Mouse (Mus musculus) MEL (cell line): Measurements from ENCODE around the gene Chchd10. TPM values are rescaled to one million over a fixed set of nuclear protein-coding genes. Genes with fewer than 3 reads are reported as not detected.

ENCODE experiments used
- DNase-seq: peaks from one replicate; pipeline ENCODE4 v3.0.0; 2011; ENCODE audit warnings: low read depth, low spot score
- H3K27ac ChIP-seq: 2 replicates; pipeline ENCODE4 v1.5.1; 2012; ENCODE audit warnings: low read depth, mild to moderate bottlenecking, control low read depth, low read length, moderate library complexity; ENCODE audit not compliant: control insufficient read depth
- H3K27me3 ChIP-seq, 2 experiments: fragments of 150-350 bp in 1 of 2; sonication (generic) in 1 of 2; 2 replicates each; pipeline ENCODE4 v1.6.1; 2012; ENCODE audit warnings: low read length in 2 of 2, mild to moderate bottlenecking in 2 of 2, improper control_type of control experiment in 1 of 2, moderate library complexity in 1 of 2; ENCODE audit not compliant: insufficient read depth in 2 of 2, control insufficient read depth in 1 of 2
- H3K36me3 ChIP-seq, 2 experiments: 2 replicates each; pipeline ENCODE4 v1.6.1; 2012 to 2014; ENCODE audit warnings: low read length in 2 of 2, improper control_type of control experiment in 1 of 2, inconsistent platforms in 1 of 2, mild to moderate bottlenecking in 1 of 2; ENCODE audit not compliant: insufficient read depth in 2 of 2, control insufficient read depth in 1 of 2
- H3K4me1 ChIP-seq, 2 experiments: fragments of 150-350 bp in 1 of 2; sonication (generic) in 1 of 2; 2 replicates each; pipeline ENCODE4 v1.6.1; 2012; ENCODE audit warnings: low read length in 2 of 2, improper control_type of control experiment in 1 of 2, mild to moderate bottlenecking in 1 of 2; ENCODE audit not compliant: insufficient read depth in 2 of 2, control insufficient read depth in 1 of 2
- H3K4me3 ChIP-seq, 2 experiments: fragments of 150-350 bp in 1 of 2; sonication (generic) in 1 of 2; 2 replicates each; pipeline ENCODE4 v1.5.1; 2012; ENCODE audit warnings: low read depth in 2 of 2, low read length in 2 of 2, mild to moderate bottlenecking in 2 of 2, moderate library complexity in 2 of 2, control low read depth in 1 of 2, improper control_type of control experiment in 1 of 2; ENCODE audit not compliant: control insufficient read depth in 1 of 2, insufficient read depth in 1 of 2
- H3K79me2 ChIP-seq: 2 replicates; pipeline ENCODE4 v1.6.1; 2012; ENCODE audit warnings: mild to moderate bottlenecking, low read length, moderate library complexity; ENCODE audit not compliant: control insufficient read depth, poor library complexity, insufficient read depth
- H3K9ac ChIP-seq: 2 replicates; pipeline ENCODE4 v1.6.1; 2012; ENCODE audit warnings: low read depth, mild to moderate bottlenecking, control low read depth, low read length, moderate library complexity; ENCODE audit not compliant: control insufficient read depth, poor library complexity, severe bottlenecking
- H3K9me3 ChIP-seq: fragments of 150-350 bp; sonication (generic); replicated peaks from 2 replicates; pipeline ENCODE4 v1.6.1; 2012; ENCODE audit warnings: mild to moderate bottlenecking, low read length, improper control_type of control experiment, moderate library complexity; ENCODE audit not compliant: insufficient read depth
- CHD1 ChIP-seq: IDR thresholded peaks from 2 replicates; pipeline ENCODE4 v1.6.1; 2012; ENCODE audit warnings: low read depth, mild to moderate bottlenecking, inconsistent platforms, low read length, improper control_type of control experiment
- CHD2 ChIP-seq: IDR thresholded peaks from 2 replicates; pipeline ENCODE4 v1.6.1; 2011; ENCODE audit warnings: low read length, improper control_type of control experiment
- E2F4 ChIP-seq: IDR thresholded peaks from 2 replicates; pipeline ENCODE4 v1.6.1; 2011; ENCODE audit warnings: low read depth, low read length, improper control_type of control experiment, borderline replicate concordance
- EP300 ChIP-seq, 2 experiments: IDR thresholded peaks; 2 replicates each; pipeline ENCODE4 v1.6.1; 2011; ENCODE audit warnings: improper control_type of control experiment in 2 of 2, low read length in 2 of 2, low read depth in 1 of 2, mild to moderate bottlenecking in 1 of 2
- JUND ChIP-seq: IDR thresholded peaks from 2 replicates; pipeline ENCODE4 v1.6.1; 2011; ENCODE audit warnings: low read depth, mild to moderate bottlenecking, improper control_type of control experiment, low read length
- MAX ChIP-seq: IDR thresholded peaks from 2 replicates; pipeline ENCODE4 v1.6.1; 2011; ENCODE audit warnings: low read length, improper control_type of control experiment
- MAZ ChIP-seq: IDR thresholded peaks from 2 replicates; pipeline ENCODE4 v1.6.1; 2012; ENCODE audit warnings: low read depth, mild to moderate bottlenecking, inconsistent platforms, low read length, improper control_type of control experiment
- MXI1 ChIP-seq: IDR thresholded peaks from 2 replicates; pipeline ENCODE4 v1.6.1; 2011; ENCODE audit warnings: mild to moderate bottlenecking, low read depth, low read length, improper control_type of control experiment
- NELFE ChIP-seq: IDR thresholded peaks from 2 replicates; pipeline ENCODE4 v1.6.1; 2011; ENCODE audit warnings: low read depth, low read length, improper control_type of control experiment
- POLR2AphosphoS5 ChIP-seq: IDR thresholded peaks from 2 replicates; pipeline ENCODE4 v1.6.1; 2012; ENCODE audit warnings: low read depth, borderline replicate concordance, mild to moderate bottlenecking, inconsistent platforms, low read length, moderate library complexity, mixed read lengths
- RAD21 ChIP-seq: IDR thresholded peaks from 2 replicates; pipeline ENCODE4 v1.6.1; 2011; ENCODE audit warnings: mild to moderate bottlenecking, low read depth, low read length, improper control_type of control experiment
- SIN3A ChIP-seq: IDR thresholded peaks from 2 replicates; pipeline ENCODE4 v1.6.1; 2012; ENCODE audit warnings: low read length, improper control_type of control experiment, inconsistent platforms
- SMC3 ChIP-seq: IDR thresholded peaks from 2 replicates; pipeline ENCODE4 v1.6.1; 2011; ENCODE audit warnings: low read depth, low read length, improper control_type of control experiment
- TAL1 ChIP-seq: IDR thresholded peaks from 2 replicates; pipeline ENCODE4 v1.6.1; 2012; ENCODE audit warnings: mild to moderate bottlenecking, inconsistent platforms, low read length, moderate library complexity, mixed read lengths
- TBP ChIP-seq: IDR thresholded peaks from 2 replicates; pipeline ENCODE4 v1.8.0; 2011; ENCODE audit warnings: low read depth, low read length, improper control_type of control experiment
- TCF12 ChIP-seq: IDR thresholded peaks from 2 replicates; pipeline ENCODE4 v1.6.1; 2014; ENCODE audit warnings: low read depth, mild to moderate bottlenecking, inconsistent platforms, low read length, improper control_type of control experiment, moderate library complexity
- UBTF ChIP-seq: IDR thresholded peaks from 2 replicates; pipeline ENCODE4 v1.6.1; 2012; ENCODE audit warnings: low read depth, mild to moderate bottlenecking, inconsistent platforms, low read length, improper control_type of control experiment, moderate library complexity, borderline replicate concordance; ENCODE audit not compliant: insufficient read depth
- USF1 ChIP-seq: IDR thresholded peaks from 2 replicates; pipeline ENCODE4 v1.6.1; 2014; ENCODE audit warnings: low read depth, mild to moderate bottlenecking, inconsistent platforms, low read length, improper control_type of control experiment, moderate library complexity
- USF2 ChIP-seq, 2 experiments: IDR thresholded peaks; 2 replicates each; pipeline ENCODE4 v1.6.1; 2011 to 2012; ENCODE audit warnings: improper control_type of control experiment in 2 of 2, low read length in 2 of 2, borderline replicate concordance in 1 of 2, inconsistent platforms in 1 of 2, low read depth in 1 of 2, mild to moderate bottlenecking in 1 of 2; ENCODE audit not compliant: insufficient read depth in 1 of 2
- ZC3H11A ChIP-seq: IDR thresholded peaks from 2 replicates; pipeline ENCODE4 v1.6.1; 2012; ENCODE audit warnings: low read depth, mild to moderate bottlenecking, inconsistent platforms, low read length, improper control_type of control experiment
- ZKSCAN1 ChIP-seq: IDR thresholded peaks from 2 replicates; pipeline ENCODE4 v1.6.1; 2012; ENCODE audit warnings: low read depth, mild to moderate bottlenecking, inconsistent platforms, low read length, improper control_type of control experiment, moderate library complexity
- ZNF384 ChIP-seq: IDR thresholded peaks from 2 replicates; pipeline ENCODE4 v1.6.1; 2012; ENCODE audit warnings: low read depth, mild to moderate bottlenecking, inconsistent platforms, low read length, improper control_type of control experiment
- polyA plus RNA-seq, 2 experiments: library from polyadenylated mRNA; stranded (reverse) in 1 of 2; unstranded in 1 of 2; fragments of >175 nt in 1 of 2; fragments of >200 nt in 1 of 2; gene quantifications; 2 replicates each; pipeline versions ENCODE4 v1.2.1 to v1.2.4; 2012; ENCODE audit warnings: low replicate concordance in 2 of 2, low read depth in 1 of 2; ENCODE audit not compliant: insufficient read length in 2 of 2, insufficient read depth in 1 of 2, missing spikeins in 1 of 2
- total RNA-seq: library from RNA; depleted of rRNA; stranded (reverse); fragments of 300-350 nt; gene quantifications from 2 replicates; pipeline ENCODE4 v1.2.3, GENCODE M21; 2012

The Chchd10 gene
- total and polyA plus RNA-seq, 3 experiments = 143 to 428 TPM; not detected in 1

DNA sequence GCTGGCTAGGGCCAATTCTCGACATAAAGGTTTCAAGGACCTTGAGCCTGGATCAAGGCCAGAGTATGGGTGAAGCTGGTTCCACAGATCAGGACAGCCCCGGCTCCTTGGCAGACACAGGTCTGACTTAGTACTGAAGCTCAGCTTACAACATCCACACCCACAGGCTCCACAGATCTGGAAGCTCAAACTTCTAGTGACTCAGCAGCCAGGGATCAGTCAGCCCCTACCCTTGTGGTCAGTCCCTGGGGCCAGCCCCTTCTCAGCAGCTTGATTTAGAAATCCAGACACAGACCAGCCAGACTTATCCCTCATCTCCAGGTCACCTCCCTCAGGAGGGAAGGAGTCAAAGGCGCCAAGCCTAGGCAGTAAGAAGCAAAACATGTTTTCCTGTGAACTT lies 34.1 kb upstream of the Chchd10 start:
- TF ChIP-seq TBP (no peak), TCF12 (no peak), EP300 (IDR thresholded peaks at IDR 0.05; ENCODE audit: low read depth in 1 of 2, low read length in 2 of 2) (no peak), USF1 (no peak), NELFE (no peak), CHD1 (no peak), ZKSCAN1 (no peak), ZNF384 (no peak), JUND (no peak), UBTF (no peak), USF2 (IDR thresholded peaks at IDR 0.05; ENCODE audit: borderline replicate concordance in 1 of 2, insufficient read depth in 1 of 2, low read depth in 1 of 2, low read length in 2 of 2) (no peak), TAL1 (no peak), CHD2 (no peak), MAX (no peak), ZC3H11A (no peak), RAD21 (no peak), SIN3A (no peak), SMC3 (no peak), MXI1 (no peak)

DNA sequence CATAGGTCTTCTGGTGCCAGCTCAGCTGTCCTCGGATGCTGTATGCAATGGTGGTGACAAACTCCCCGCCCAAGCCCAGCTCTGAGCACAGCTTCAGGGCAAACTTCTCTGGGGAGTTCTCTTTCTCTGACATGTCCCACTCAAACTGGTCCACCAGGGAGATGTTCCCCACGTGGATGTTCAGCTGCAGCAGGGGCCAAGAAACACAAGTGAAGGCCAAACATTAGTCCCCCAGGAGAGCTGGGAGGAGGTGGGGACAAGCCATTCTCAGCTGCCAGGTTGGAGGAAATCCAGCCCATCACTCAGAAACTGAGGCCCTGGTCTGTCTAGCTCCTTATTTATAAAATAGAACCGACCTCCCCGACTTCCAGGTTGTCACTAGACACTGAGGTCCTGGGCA lies 28.5 kb upstream of the Chchd10 start:
- no peak overlapping the region for H3K27ac ChIP-seq
- no peaks in the 10 kb centered on the region for H3K27me3 ChIP-seq
- H3K4me1 ChIP-seq = no peaks in the 10 kb centered on the region
- H3K9ac ChIP-seq = no peak overlapping the region
- H3K79me2 ChIP-seq = no peaks in the 10 kb centered on the region
- no peak overlapping the region for H3K4me3 ChIP-seq
- DNase-seq = no peak
- peaks cover 0 to 28% of the 10 kb centered on the region in 2 experiments; a peak in 2 of 4 replicates for H3K36me3 ChIP-seq
- H3K9me3 ChIP-seq = no peaks in the 10 kb centered on the region
- TF ChIP-seq MAZ (no peak), ZNF384 (no peak), E2F4 (no peak), ZC3H11A (no peak), POLR2AphosphoS5 (no peak), TBP (no peak), CHD2 (no peak)
- TF ChIP-seq, all 39 proteins: peak for 0

More for the DNA sequence above, 34.1 kb upstream of the Chchd10 start:
- Histone ChIP-seq H3K36me3 (peaks cover 0 to 15% of the 10 kb centered on the region in 2 experiments; a peak in 2 of 4 replicates), H3K4me3 (no peak overlapping the region), H3K4me1 (no peaks in the 10 kb centered on the region), H3K27me3 (no peaks in the 10 kb centered on the region), H3K9me3 (no peaks in the 10 kb centered on the region), H3K9ac (no peak overlapping the region), H3K79me2 (no peaks in the 10 kb centered on the region), H3K27ac (no peak overlapping the region)
- DNase-seq = no peak
